Mouse (Mus musculus) kidney, adult 2 months (tissue): ENCODE measurements around the gene 4930524J08Rik. TPM values are rescaled to one million over a fixed set of nuclear protein-coding genes. Genes with fewer than 3 reads are reported as not detected.

ENCODE experiments used
- DNase-seq: peaks from one replicate; pipeline ENCODE4 v3.0.0; 2021
- H3K27ac ChIP-seq: fragments of 200-500 bp; 2 replicates; pipeline ENCODE4 v1.5.1; 2012; ENCODE audit warnings: low read depth, low read length, control low read depth, inconsistent platforms; ENCODE audit not compliant: insufficient read depth
- H3K27me3 ChIP-seq: fragments of 200-500 bp; replicated peaks from 2 replicates; pipeline ENCODE4 v1.6.1; 2012; ENCODE audit warnings: mild to moderate bottlenecking, moderate library complexity, low read length, inconsistent platforms; ENCODE audit not compliant: control insufficient read depth, insufficient read depth
- H3K36me3 ChIP-seq: fragments of 200-500 bp; 2 replicates; pipeline ENCODE4 v1.6.1; 2012; ENCODE audit warnings: mild to moderate bottlenecking, moderate library complexity, low read length, inconsistent platforms; ENCODE audit not compliant: control insufficient read depth, insufficient read depth
- H3K4me1 ChIP-seq: fragments of 200-500 bp; 2 replicates; pipeline ENCODE4 v1.6.1; 2011; ENCODE audit warnings: low read length; ENCODE audit not compliant: control insufficient read depth, insufficient read depth
- H3K4me3 ChIP-seq: fragments of 200-500 bp; 2 replicates; pipeline ENCODE4 v1.5.1; 2011; ENCODE audit warnings: mild to moderate bottlenecking, low read depth, low read length, control low read depth; ENCODE audit not compliant: insufficient read depth
- CTCF ChIP-seq: fragments of 200-500 bp; conservative IDR thresholded peaks from 2 replicates; pipeline ENCODE4 v1.5.1; 2011; ENCODE audit warnings: low read depth, mild to moderate bottlenecking, control low read depth, low read length, moderate library complexity, mixed read lengths; ENCODE audit not compliant: insufficient read depth, insufficient read length
- POLR2A ChIP-seq: fragments of 200-500 bp; IDR thresholded peaks from one replicate; pipeline ENCODE4 v1.6.1; 2011; ENCODE audit warnings: low read depth, low read length, control low read depth
- WGBS: fragments of 180-500 bp; shearing (Covaris S2); methylation state at CpG from one replicate; pipeline ENCODE4 v1.1.7; 2018; 5-methylcytosine and 5-hydroxymethylcytosine counted together
- polyA plus RNA-seq: library from polyadenylated mRNA; depleted of rRNA; stranded (reverse); fragments of >200 nt; gene quantifications from 2 replicates; pipeline ENCODE4 v1.2.3, GENCODE M21; 2012; rRNA removed

4930524J08Rik gene
- polyA plus RNA-seq, 1 experiment: 1.8 TPM

GRCm38 (mm10) chr5:100024403-100024802 lies 45.5 kb downstream of the 4930524J08Rik start:
- TF ChIP-seq POLR2A: no peak
- TF ChIP-seq CTCF: no peak

GRCm38 (mm10) chr5:100024868-100025267 lies 46.0 kb downstream of the 4930524J08Rik start:
- DNase-seq: no peak
- no peak overlapping the region for H3K27ac ChIP-seq
- H3K4me1 ChIP-seq: no peaks in the 10 kb centered on the region
- no peaks in the 10 kb centered on the region for H3K36me3 ChIP-seq
- TF ChIP-seq POLR2A (no peak), CTCF (no peak)
- no peak overlapping the region for H3K4me3 ChIP-seq
- no peaks in the 10 kb centered on the region for H3K27me3 ChIP-seq
- 79% methylated on average over 1 of the region's 1 CpGs for WGBS

More at GRCm38 (mm10) chr5:100024403-100024802, 45.5 kb downstream of the 4930524J08Rik start:
- WGBS: 63% methylated on average over 5 of the region's 5 CpGs
- DNase-seq: no peak
- Histone ChIP-seq H3K27me3 (no peaks in the 10 kb centered on the region), H3K4me3 (no peak overlapping the region), H3K36me3 (no peaks in the 10 kb centered on the region), H3K27ac (no peak overlapping the region), H3K4me1 (no peaks in the 10 kb centered on the region)

Other genes with a start within 250 kb of the 4930524J08Rik start
- gene Rasgef1b, start 250.0 kb upstream of the 4930524J08Rik start, polyA plus RNA-seq: 7.4 and 8.6 TPM in 2 replicates
- gene Vamp9, start 72.8 kb upstream of the 4930524J08Rik start, polyA plus RNA-seq: 0.22 TPM in 1 of 2 replicates, not detected in the other
- 20.3 and 21.2 TPM in 2 replicates for gene Hnrnpd, start 123 bp upstream of the 4930524J08Rik start, polyA plus RNA-seq
- gene Hnrnpdl, start 60.6 kb downstream of the 4930524J08Rik start, polyA plus RNA-seq: 33.4 and 40.5 TPM in 2 replicates
- 17.1 and 17.9 TPM in 2 replicates for gene Enoph1, start 60.9 kb downstream of the 4930524J08Rik start, polyA plus RNA-seq
- 8.1 and 9.9 TPM in 2 replicates for gene Tmem150c, start 180.7 kb downstream of the 4930524J08Rik start, polyA plus RNA-seq